Mouse (Mus musculus) myocyte (in vitro differentiated cells): Measurements from ENCODE around the gene Kctd11.
"Not testable (repeated sequence)": the region's sequence is repeated elsewhere in the genome, so short reads cannot be mapped to it uniquely, and the experiment has no call there.

Experiments used
- E2F4 ChIP-seq: IDR thresholded peaks from one replicate; pipeline ENCODE4 v1.6.1; 2011; ENCODE audit warnings: mild to moderate bottlenecking, control low read depth, moderate library complexity; ENCODE audit not compliant: insufficient read depth
- MAX ChIP-seq: IDR thresholded peaks from one replicate; pipeline ENCODE4 v1.6.1; 2011; ENCODE audit warnings: low read depth, mild to moderate bottlenecking, control low read depth
- POLR2A ChIP-seq: IDR thresholded peaks from one replicate; pipeline ENCODE4 v1.6.1; 2011; ENCODE audit warnings: low read depth, mild to moderate bottlenecking, control low read depth, moderate library complexity; ENCODE audit not compliant: insufficient read length

DNA sequence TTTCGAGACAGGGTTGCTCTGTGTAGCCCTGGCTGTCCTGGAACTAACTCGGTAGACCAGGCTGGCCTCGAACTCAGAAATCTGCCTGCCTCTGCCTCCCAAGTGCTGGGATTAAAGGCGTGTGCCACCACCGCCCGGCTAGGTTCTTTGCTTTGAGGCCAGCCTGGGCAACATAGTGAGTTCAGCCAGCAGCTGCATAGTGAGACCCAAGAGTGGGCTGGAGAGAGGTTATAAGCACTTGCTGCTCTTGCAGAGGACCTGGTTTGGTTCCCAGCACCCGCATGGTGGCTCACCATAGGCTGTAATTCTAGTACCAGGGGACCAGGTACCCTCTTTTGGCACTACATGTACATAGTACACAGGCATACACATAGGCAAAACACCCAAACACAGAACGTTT, 49.0 kb upstream of the Kctd11 start:
- not testable (repeated sequence) for TF ChIP-seq POLR2A, MAX, E2F4
